Mouse (Mus musculus): ENCODE data around the gene Tcap. TPM values are rescaled to one million over a fixed set of nuclear protein-coding genes. Genes with fewer than 3 reads are reported as not detected.
A peak's percentile ranks its signal among the peaks of the same experiment; 100 is the strongest.

Tcap gene
- polyA plus RNA-seq, 1 experiment from 2014 or later, result not detected

DNA sequence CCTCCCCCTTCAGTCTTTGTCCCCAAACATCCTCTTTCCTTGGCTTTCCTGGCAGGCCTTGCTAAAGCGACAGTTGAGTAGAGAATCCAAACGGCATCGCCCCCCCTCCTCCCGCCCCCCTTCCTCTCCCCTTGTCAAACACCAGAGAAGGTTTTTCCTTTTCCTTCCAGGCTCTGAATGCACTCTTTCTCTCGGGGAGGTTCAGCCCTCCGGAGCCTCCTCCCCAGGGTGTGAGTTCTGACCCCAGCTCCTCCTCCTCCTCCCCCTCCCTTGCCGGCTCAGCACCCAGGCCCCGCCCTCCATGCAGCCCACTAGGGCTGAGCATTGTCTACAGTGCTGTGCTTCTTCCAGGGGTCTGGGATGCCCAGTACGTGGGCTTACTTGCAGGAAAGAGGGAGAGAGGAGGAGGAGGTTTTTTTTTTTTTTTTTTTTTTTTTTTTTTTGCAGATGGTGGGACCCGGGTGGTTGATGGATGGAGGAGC lies 25.8 kb downstream of the Tcap start:
- Histone ChIP-seq H3K4me1 (peaks cover 45% of the 10 kb centered on the region), H3K27ac (replicated peaks) (peak overlapping the region; percentile 78), H3K4me3 (peak overlapping the region; percentile 30), H3K36me3 (no peaks in the 10 kb centered on the region), H3K9me3 (replicated peaks) (no peaks in the 10 kb centered on the region), H3K27me3 (ENCODE audit: low read depth, poor library complexity, severe bottlenecking) (peaks cover 53% of the 10 kb centered on the region)
- peak; percentile 62 for DNase-seq (ENCODE audit: low spot score)
- WGBS, result 2% methylated on average over 10 of the region's 10 CpGs

DNA sequence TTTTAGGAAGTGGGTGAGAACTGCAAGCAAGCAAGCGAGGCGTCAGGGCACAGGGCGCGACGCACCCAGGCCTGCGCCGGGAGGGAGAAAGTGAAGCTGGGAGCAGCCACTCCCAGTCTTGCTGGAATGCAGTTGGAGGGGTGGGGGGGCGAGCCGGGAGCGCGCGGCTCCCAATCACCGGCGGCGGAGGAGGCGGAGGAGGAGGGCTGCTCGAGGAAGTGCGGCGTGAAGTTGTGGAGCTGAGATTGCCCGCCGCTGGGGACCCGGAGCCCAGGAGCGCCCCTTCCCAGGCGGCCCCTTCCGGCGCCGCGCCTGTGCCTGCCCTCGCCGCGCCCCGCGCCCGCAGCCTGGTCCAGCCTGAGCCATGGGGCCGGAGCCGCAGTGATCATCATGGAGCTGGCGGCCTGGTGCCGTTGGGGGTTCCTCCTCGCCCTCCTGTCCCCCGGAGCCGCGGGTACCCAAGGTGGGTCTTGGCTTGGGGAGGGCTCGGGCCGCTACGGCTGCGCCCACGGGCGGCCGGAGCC lies 28.7 kb downstream of the Tcap start, which contains the start of gene Erbb2:
Gene Erbb2 (plus strand): TSS at position 198 of the 524 bp plus-strand sequence.
- WGBS, result under 1% methylated on average over 48 of the region's 49 CpGs
- no peaks in the 10 kb centered on the region for H3K9me3 ChIP-seq (replicated peaks)
- peak within 1 kb of the TSS; percentile 96 for H3K4me3 ChIP-seq
- peak; percentile 85 for DNase-seq (ENCODE audit: low spot score)
- H3K27ac ChIP-seq (replicated peaks), result peak within 1 kb of the TSS; percentile 92
- H3K36me3 ChIP-seq, result no peaks in the 10 kb centered on the region
- peaks cover 64% of the 10 kb centered on the region for H3K27me3 ChIP-seq (ENCODE audit: low read depth, poor library complexity, severe bottlenecking)
- peaks cover 54% of the 10 kb centered on the region for H3K4me1 ChIP-seq

DNA sequence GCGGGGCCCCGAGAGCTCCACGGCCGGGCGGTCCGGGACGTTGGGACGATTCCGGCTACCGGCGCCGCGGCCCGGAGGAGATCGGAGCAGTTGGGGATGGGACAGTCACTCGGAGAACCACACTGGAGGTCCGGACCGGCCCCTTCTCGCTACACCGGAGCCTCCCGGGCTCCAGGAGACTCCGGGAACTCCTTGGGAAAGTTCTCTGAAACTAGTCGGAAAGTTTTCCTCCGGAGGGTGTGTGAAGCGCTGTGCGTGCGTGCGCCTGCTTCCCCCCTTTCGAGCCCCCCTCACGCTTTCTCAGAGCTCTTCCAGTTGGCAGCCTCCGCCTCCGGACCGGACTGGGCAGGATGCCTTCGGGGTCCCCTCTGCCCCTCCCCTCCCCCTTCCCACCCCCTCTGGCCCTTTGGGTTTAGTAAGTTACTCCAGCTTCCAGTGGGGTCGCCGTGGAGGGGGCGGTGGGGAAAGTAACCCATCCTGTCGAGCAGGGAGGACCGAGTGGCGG lies 29.2 kb downstream of the Tcap start:
- H3K27ac ChIP-seq (replicated peaks), result peak overlapping the region; percentile 92
- no peaks in the 10 kb centered on the region for H3K9me3 ChIP-seq (replicated peaks)
- peak overlapping the region; percentile 96 for H3K4me3 ChIP-seq
- WGBS, result under 1% methylated on average over 40 of the region's 40 CpGs
- H3K27me3 ChIP-seq (ENCODE audit: low read depth, poor library complexity, severe bottlenecking), result peaks cover 64% of the 10 kb centered on the region
- H3K4me1 ChIP-seq, result peaks cover 54% of the 10 kb centered on the region
- H3K36me3 ChIP-seq, result no peaks in the 10 kb centered on the region
- DNase-seq (ENCODE audit: low spot score), result peak; percentile 72

DNA sequence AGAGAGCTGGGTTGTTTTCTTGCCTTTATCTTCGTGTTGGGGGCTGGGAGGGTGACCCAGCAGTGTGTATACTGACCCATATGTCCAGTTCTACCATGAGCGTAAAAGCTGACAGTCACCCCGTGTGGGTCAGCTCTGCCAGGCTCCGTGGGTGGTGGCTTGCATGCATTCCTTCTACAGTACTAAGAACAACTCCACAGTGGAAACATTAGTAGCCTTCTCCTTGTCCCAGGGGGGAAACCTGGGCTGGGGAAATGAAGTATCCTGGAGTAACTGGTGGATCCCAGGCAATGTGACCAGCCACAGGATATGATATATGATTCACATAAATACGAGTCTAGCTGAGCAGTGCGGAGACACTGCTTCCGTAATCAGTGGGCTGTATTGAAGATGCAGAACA lies 30.1 kb downstream of the Tcap start:
- peak overlapping the region; percentile 92 for H3K27ac ChIP-seq (replicated peaks)

DNA sequence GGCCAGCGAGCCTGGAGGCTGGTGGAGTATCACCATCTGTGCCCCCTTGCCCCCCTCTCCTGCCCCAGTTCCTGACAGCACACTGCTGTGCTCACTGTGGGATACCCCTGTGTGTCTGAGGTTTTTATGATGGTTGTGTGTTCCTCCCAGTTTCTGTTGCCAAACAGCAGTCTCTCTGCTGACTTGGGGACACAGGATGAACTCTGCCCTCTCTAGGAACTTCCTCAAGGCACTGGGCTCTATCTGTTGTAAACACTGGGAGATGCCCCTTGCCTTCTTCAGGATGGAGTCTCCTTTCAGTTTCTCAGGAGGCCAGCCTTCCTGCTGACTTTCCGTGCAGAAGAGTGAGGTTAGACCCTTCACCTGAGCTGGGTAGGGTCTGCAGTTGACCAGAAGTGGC lies 30.6 kb downstream of the Tcap start:
- Histone ChIP-seq H3K27ac (replicated peaks) (no peak overlapping the region), H3K36me3 (no peaks in the 10 kb centered on the region), H3K27me3 (ENCODE audit: low read depth, poor library complexity, severe bottlenecking) (peaks cover 62% of the 10 kb centered on the region), H3K9me3 (replicated peaks) (no peaks in the 10 kb centered on the region), H3K4me3 (peak overlapping the region; percentile 96), H3K4me1 (peaks cover 52% of the 10 kb centered on the region)
- no peak for DNase-seq (ENCODE audit: low spot score)
- 27% methylated on average over 2 of the region's 2 CpGs for WGBS

More for the DNA sequence above, 30.1 kb downstream of the Tcap start:
- DNase-seq (ENCODE audit: low spot score), result no peak
- H3K27me3 ChIP-seq (ENCODE audit: low read depth, poor library complexity, severe bottlenecking), result peaks cover 64% of the 10 kb centered on the region
- 36% methylated on average over 7 of the region's 7 CpGs for WGBS
- no peaks in the 10 kb centered on the region for H3K9me3 ChIP-seq (replicated peaks)
- peaks cover 56% of the 10 kb centered on the region for H3K4me1 ChIP-seq
- no peaks in the 10 kb centered on the region for H3K36me3 ChIP-seq
- H3K4me3 ChIP-seq, result peak overlapping the region; percentile 96

DNA sequence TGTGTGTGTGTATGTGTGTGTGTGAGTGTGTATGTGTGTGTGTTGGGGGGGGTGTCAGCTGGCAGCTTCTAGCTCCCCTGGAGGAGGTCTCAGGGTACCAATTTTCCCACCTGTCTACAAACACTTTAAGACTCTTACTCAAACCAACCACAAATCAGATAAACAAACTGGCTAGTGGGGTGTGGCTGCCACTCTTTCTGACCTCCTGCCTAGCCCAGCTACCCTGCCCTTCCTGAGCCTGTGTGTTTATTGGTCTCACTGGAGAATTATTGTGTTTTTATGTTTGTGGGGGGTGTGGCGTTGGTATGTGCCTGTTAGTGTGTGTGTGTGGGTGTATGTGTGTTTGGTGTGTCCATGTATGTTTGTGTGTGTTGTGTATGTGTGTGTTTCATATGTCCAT lies 33.5 kb downstream of the Tcap start:
- H3K27ac ChIP-seq (replicated peaks), result no peak overlapping the region
- no peak overlapping the region for H3K4me3 ChIP-seq
- H3K36me3 ChIP-seq, result peaks cover 12% of the 10 kb centered on the region; the same call in 1 of the 2 replicates
- no peaks in the 10 kb centered on the region for H3K9me3 ChIP-seq (replicated peaks)
- no peak for DNase-seq (ENCODE audit: low spot score)
- H3K27me3 ChIP-seq (ENCODE audit: low read depth, poor library complexity, severe bottlenecking), result peaks cover 33% of the 10 kb centered on the region
- WGBS, result 92% methylated on average over 1 of the region's 1 CpGs
- peaks cover 34% of the 10 kb centered on the region for H3K4me1 ChIP-seq

DNA sequence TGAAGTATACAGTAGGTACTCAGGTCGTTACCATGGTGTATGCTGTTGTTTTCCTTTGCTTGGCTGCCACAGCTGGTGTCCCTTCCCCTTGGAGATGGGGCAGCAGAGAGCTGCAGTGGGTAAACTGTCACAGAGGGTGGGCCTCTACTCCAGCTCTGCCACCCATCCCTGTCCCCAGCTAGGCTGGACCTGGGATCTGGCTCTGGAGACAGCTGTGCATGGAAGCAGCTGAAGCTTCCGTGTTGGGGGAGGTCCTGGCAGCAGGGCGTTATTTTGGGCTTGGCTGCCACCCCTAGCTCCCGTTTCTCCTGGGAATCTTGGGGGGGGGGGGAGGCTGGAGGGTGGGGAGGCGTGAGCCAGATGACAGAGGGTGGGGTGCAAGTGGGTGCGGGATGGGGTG lies 34.7 kb downstream of the Tcap start:
- no peak for DNase-seq (ENCODE audit: low spot score)
- peaks cover 24% of the 10 kb centered on the region for H3K36me3 ChIP-seq
- H3K4me3 ChIP-seq, result no peak overlapping the region
- H3K27me3 ChIP-seq (ENCODE audit: low read depth, poor library complexity, severe bottlenecking), result peaks cover 21% of the 10 kb centered on the region
- WGBS, result 77% methylated on average over 6 of the region's 6 CpGs
- H3K27ac ChIP-seq (replicated peaks), result peak overlapping the region; percentile 28; the same call in 1 of the 2 replicates
- H3K9me3 ChIP-seq (replicated peaks), result no peaks in the 10 kb centered on the region
- H3K4me1 ChIP-seq, result peaks cover 24% of the 10 kb centered on the region

DNA sequence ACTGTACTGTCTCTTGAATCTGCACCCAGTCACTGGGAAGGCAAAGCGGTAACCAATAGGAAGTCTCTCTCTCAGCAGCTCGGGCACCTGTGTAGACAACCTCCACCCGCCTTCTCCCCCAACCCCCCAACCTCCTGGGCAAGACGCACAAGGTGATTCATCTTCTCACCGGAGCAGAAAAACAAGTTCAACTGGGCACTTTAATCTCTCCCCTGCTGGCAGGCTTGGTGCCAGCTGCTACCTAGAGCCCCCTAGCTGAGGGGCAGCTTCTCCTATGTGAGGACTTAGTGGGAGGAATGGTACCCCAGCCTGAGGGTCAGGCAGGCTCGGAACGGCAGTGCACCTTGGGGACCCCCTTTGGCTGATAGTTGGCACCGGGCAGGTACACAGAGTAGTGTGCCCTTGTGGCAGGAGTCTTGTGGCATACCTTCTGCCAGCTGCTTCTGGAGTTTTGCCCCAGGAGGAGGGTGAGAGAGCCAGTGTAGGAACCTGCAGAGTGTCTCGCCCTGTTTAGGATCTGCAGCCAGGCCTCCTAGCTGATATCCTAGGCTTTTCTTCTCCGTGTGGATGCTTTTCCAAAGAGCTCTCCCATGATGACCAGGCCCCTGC lies 35.4 kb downstream of the Tcap start:
- Histone ChIP-seq H3K4me3 (no peak overlapping the region), H3K9me3 (replicated peaks) (no peaks in the 10 kb centered on the region), H3K27me3 (ENCODE audit: low read depth, poor library complexity, severe bottlenecking) (peaks cover 14% of the 10 kb centered on the region), H3K27ac (replicated peaks) (no peak overlapping the region), H3K4me1 (peaks cover 16% of the 10 kb centered on the region), H3K36me3 (peaks cover 31% of the 10 kb centered on the region)
- WGBS, result 83% methylated on average over 10 of the region's 10 CpGs
- no peak for DNase-seq (ENCODE audit: low spot score)

DNA sequence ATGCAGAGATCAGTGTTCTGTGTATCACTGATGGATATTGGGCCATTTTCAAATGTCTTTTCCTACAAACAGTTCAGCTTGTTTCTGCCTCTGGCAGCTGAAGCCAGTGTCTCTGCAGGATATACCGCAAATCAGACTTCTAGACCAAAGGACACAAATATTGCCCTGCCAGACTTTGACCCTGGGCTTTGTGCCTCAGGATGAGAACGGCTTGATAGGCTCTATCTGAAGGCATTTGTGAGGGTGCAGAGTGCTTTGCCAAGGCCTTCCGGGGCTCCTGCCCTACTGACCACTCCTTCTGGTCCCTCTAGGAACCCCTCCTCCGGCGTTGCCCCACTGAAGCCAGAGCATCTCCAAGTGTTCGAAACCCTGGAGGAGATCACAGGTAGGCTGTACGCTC lies 43.0 kb downstream of the Tcap start:
- H3K36me3 ChIP-seq, result peaks cover 81% of the 10 kb centered on the region
- WGBS, result 91% methylated on average over 7 of the region's 7 CpGs

DNA sequence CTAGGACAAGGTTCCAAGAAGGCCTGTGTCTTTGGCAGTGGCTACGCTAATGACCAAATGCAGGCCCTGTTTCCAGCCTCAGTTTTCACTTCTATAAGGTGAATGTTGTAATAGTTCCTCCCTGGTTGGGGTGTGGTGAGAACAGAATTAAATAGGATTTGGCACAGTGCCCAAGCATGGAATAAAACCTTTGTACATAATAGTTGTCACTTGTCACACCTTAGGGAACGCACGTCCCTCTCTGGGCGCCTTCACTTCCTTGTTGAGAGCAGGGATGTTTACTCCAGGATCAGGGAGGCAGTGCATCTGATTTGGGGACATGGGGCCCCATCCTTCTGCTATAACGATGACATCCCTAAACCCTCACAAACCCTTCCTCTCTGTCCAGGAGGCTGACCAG lies 44.8 kb downstream of the Tcap start:
- no peaks in the 10 kb centered on the region for H3K4me1 ChIP-seq
- H3K27me3 ChIP-seq (ENCODE audit: low read depth, poor library complexity, severe bottlenecking), result no peaks in the 10 kb centered on the region
- peaks cover 81% of the 10 kb centered on the region for H3K36me3 ChIP-seq
- no peak overlapping the region for H3K27ac ChIP-seq (replicated peaks)
- no peak for DNase-seq (ENCODE audit: low spot score)
- H3K4me3 ChIP-seq, result no peak overlapping the region
- 91% methylated on average over 5 of the region's 5 CpGs for WGBS
- H3K9me3 ChIP-seq (replicated peaks), result no peaks in the 10 kb centered on the region

More for the DNA sequence above, 43.0 kb downstream of the Tcap start:
- H3K27me3 ChIP-seq (ENCODE audit: low read depth, poor library complexity, severe bottlenecking), result no peaks in the 10 kb centered on the region
- H3K9me3 ChIP-seq (replicated peaks), result no peaks in the 10 kb centered on the region
- no peak overlapping the region for H3K27ac ChIP-seq (replicated peaks)
- DNase-seq (ENCODE audit: low spot score), result no peak
- H3K4me3 ChIP-seq, result no peak overlapping the region
- no peaks in the 10 kb centered on the region for H3K4me1 ChIP-seq

DNA sequence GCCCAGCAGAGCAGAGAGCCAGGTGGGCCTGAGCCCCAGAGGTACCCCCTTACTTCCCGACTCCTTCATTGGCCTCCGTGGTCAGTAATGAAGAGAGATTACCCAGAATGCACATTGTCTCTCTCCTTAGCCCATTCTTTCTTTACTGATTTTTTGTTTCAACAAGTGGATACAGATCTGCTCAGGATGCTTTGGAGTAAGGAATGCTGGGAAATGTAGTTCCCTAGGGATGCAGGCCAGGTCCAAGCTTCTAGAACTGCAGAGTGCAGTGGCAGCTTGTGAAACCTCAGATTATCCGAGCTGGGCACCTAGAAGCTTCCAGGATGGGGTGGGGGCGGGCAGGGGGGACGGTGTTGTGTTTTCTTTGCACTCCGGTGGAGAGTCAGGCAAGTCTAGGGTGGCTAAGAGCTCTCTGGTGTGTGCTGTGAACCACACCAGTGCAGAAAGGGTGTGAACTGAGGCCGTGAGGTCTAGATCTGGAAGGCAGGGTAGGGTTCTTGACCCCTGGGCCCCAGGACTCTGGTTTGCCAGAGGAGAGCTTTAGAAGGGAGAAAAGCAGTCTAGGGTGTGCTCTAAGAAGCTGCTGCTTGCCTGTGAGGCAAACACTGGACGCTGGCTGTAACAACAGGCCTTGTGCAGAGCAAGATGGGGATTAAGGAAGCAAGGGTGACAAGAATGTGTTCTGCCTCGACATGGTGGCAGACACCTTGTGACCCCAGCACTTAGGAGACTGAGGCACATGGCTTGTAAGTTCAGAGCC lies 48.3 kb downstream of the Tcap start:
- Histone ChIP-seq H3K4me3 (no peak overlapping the region), H3K27ac (replicated peaks) (no peak overlapping the region), H3K9me3 (replicated peaks) (no peaks in the 10 kb centered on the region), H3K4me1 (no peaks in the 10 kb centered on the region), H3K36me3 (peaks cover 94% of the 10 kb centered on the region), H3K27me3 (ENCODE audit: low read depth, poor library complexity, severe bottlenecking) (no peaks in the 10 kb centered on the region)
- WGBS, result 78% methylated on average over 9 of the region's 9 CpGs
- no peak for DNase-seq (ENCODE audit: low spot score)

Measured in midbrain, embryonic 10.5 days (tissue).